In the genomic region with DNA sequence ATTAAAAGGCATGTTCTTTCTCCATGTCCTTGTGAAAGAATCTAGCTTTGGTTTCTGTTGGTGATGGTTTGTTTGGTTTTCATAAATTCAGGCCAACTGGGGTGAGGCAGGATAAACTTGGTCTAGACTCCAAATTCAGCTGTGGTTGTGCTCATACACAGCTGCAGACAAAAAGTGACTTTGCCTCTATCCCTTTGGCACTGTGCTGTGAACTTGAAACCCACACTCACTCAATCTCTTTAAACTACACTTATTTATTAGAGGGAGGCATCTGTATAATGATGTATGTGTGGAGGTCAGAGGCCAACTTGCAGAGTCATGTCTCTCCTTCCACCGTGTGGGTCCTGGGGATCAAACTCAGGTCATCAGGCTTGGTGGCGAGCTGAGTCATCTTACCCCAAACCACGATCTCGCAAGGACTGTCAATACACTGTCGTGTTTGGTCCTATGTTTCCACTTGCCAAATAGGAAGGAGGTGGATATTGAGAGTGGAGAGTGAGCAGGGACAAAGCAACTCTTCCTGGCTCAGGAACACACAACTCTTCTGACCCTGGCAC, we compare ENCODE assay signal across 15 mouse cellular contexts. TPM values are rescaled to one million over a fixed set of nuclear protein-coding genes. Genes with fewer than 3 reads are reported as not detected.
"Had no signal": no experiment of that assay in that cellular context is flagged by ENCODE, and none has a peak within 500 bp of the region (broad histone marks: within the 10 kb centered on the region; RNA-seq: fewer than 3 reads in every experiment).

No protein-coding gene starts in this region.

- H3K4me3 ChIP-seq: limb, embryonic 13.5 days; midbrain, embryonic 12.5 days; stomach, embryonic 15.5 days had no signal

- H3K4me2 ChIP-seq: limb, embryonic 13.5 days; midbrain, embryonic 12.5 days; stomach, embryonic 15.5 days had no signal

- DNase-seq: kidney, postnatal 14 days; left cerebral cortex, postnatal 4 days; lung, adult 18-20 months; lung, postnatal 4 days; right cerebral cortex, postnatal 14 days; thymus, adult 2 months; thymus, postnatal 36 days had no signal

- H3K36me3 ChIP-seq: limb, embryonic 13.5 days; midbrain, embryonic 12.5 days; stomach, embryonic 15.5 days had no signal

- H3K27me3 ChIP-seq: limb, embryonic 13.5 days; stomach, embryonic 15.5 days had no signal

- H3K27ac ChIP-seq: limb, embryonic 13.5 days; liver, embryonic 14.5 days; midbrain, embryonic 12.5 days; stomach, embryonic 15.5 days had no signal

RNA-seq across cellular contexts. Expression of a gene that starts 25.2 kb away (rescaled TPM):
- total RNA-seq: megakaryocyte-erythroid progenitor cell, adult 5-6 weeks had no signal

RNA-seq across cellular contexts. Expression of a gene that starts 53.1 kb away (rescaled TPM):
- total RNA-seq: liver, adult 2 months; megakaryocyte-erythroid progenitor cell, adult 5-6 weeks had no signal
- polyA plus RNA-seq: large intestine, adult 2 months; liver, adult 2 months; spleen, adult 2 months had no signal
